9 mouse cellular contexts compared by ENCODE assay signal in genomic region chr17:35697759-35698500, GRCm38 (mm10). TPM values are rescaled to one million over a fixed set of nuclear protein-coding genes. Genes with fewer than 3 reads are reported as not detected.
DNase-seq lines count a peak whose midpoint lies in the region; ATAC-seq and TF ChIP-seq lines count a peak whose summit lies in the region.
"Had no signal": no experiment of that assay in that cellular context is flagged by ENCODE, and none has a peak within 500 bp of the region (broad histone marks: within the 10 kb centered on the region; RNA-seq: fewer than 3 reads in every experiment).

No protein-coding gene starts in this region.

- peak; percentile 33 for DNase-seq in kidney, adult 2 months
- DNase-seq in kidney, adult 9 months, result no peak
- DNase-seq in adrenal gland, postnatal 10 days, result peak; percentile 66
- DNase-seq in limb, embryonic 10.5 days (ENCODE audit: low spot score), result no peak
- peak; percentile 95 for DNase-seq in retina, postnatal 1 day

- peaks cover 22% of the 10 kb centered on the region for H3K4me1 ChIP-seq in kidney, adult 2 months (ENCODE audit: control insufficient read depth, insufficient read depth, low read length)
- peaks cover 7% of the 10 kb centered on the region for H3K4me1 ChIP-seq in embryonic fibroblast, embryonic 13.5 days (ENCODE audit: control insufficient read depth, insufficient read depth, low read length)
- peaks cover 54% of the 10 kb centered on the region for H3K4me1 ChIP-seq in hindbrain, embryonic 15.5 days (replicated peaks)
- H3K4me1 ChIP-seq in limb, embryonic 10.5 days, result peaks cover 50% of the 10 kb centered on the region

- H3K27me3 ChIP-seq in kidney, adult 2 months (replicated peaks; ENCODE audit: control insufficient read depth, insufficient read depth, low read length), result no peaks in the 10 kb centered on the region
- H3K27me3 ChIP-seq in hindbrain, embryonic 15.5 days, result no peaks in the 10 kb centered on the region
- peaks cover 63% of the 10 kb centered on the region for H3K27me3 ChIP-seq in limb, embryonic 10.5 days (ENCODE audit: low read depth, poor library complexity, severe bottlenecking)

- no peak overlapping the region for H3K4me3 ChIP-seq in kidney, adult 2 months (ENCODE audit: insufficient read depth, low read depth, low read length)
- H3K4me3 ChIP-seq in embryonic fibroblast, embryonic 13.5 days (ENCODE audit: insufficient read depth, low read length), result peak overlapping the region; percentile 28
- H3K4me3 ChIP-seq in hindbrain, embryonic 15.5 days, result peak overlapping the region; percentile 44
- peak overlapping the region; percentile 37 for H3K4me3 ChIP-seq in limb, embryonic 10.5 days
- H3K4me3 ChIP-seq: liver, embryonic 15.5 days had no signal

- H3K36me3 ChIP-seq in kidney, adult 2 months (ENCODE audit: control insufficient read depth, insufficient read depth, low read length), result no peaks in the 10 kb centered on the region; the same call in 1 of the 2 replicates
- peaks cover 16% of the 10 kb centered on the region for H3K36me3 ChIP-seq in hindbrain, embryonic 15.5 days
- peaks cover 11% of the 10 kb centered on the region for H3K36me3 ChIP-seq in limb, embryonic 10.5 days
- H3K36me3 ChIP-seq: liver, embryonic 15.5 days had no signal

- no peak for TF ChIP-seq POLR2A in kidney, adult 2 months (IDR thresholded peaks at IDR 0.05; ENCODE audit: low read depth, low read length)
- TF ChIP-seq POLR2A in embryonic fibroblast, embryonic 13.5 days (IDR thresholded peaks at IDR 0.05; ENCODE audit: low read depth, low read length), result peak; percentile 60

- peak overlapping the region; percentile 63 for H3K9ac ChIP-seq in hindbrain, embryonic 15.5 days
- H3K9ac ChIP-seq: liver, embryonic 15.5 days had no signal

- ATAC-seq in hindbrain, embryonic 15.5 days (ENCODE audit: low FRiP score, low read depth), result peak; percentile 63
- no peak for ATAC-seq in erythroid progenitor cell, adult 5-6 weeks (replicated peaks; ENCODE audit: low FRiP score, poor library complexity, severe bottlenecking)

- WGBS in kidney, adult 2 months, result 18% methylated on average over 16 of the region's 16 CpGs
- WGBS in hindbrain, embryonic 15.5 days, result 1% methylated on average over 16 of the region's 16 CpGs
- 6% methylated on average over 16 of the region's 16 CpGs for WGBS in limb, embryonic 10.5 days

- H3K4me2 ChIP-seq in hindbrain, embryonic 15.5 days, result peak overlapping the region; percentile 86
- H3K4me2 ChIP-seq: liver, embryonic 15.5 days had no signal

- H3K27ac ChIP-seq in kidney, adult 2 months (ENCODE audit: insufficient read depth, low read depth, low read length), result peak overlapping the region; percentile 57; the same call in 1 of the 2 replicates
- peak overlapping the region; percentile 89 for H3K27ac ChIP-seq in embryonic fibroblast, embryonic 13.5 days (ENCODE audit: insufficient read depth, low read length)
- peak overlapping the region; percentile 93 for H3K27ac ChIP-seq in hindbrain, embryonic 15.5 days (replicated peaks)
- H3K27ac ChIP-seq in limb, embryonic 10.5 days, result peak overlapping the region; percentile 72
- H3K27ac ChIP-seq: liver, embryonic 15.5 days had no signal

- H3K9me3 ChIP-seq in hindbrain, embryonic 15.5 days, result no peaks in the 10 kb centered on the region
- H3K9me3 ChIP-seq in limb, embryonic 10.5 days (replicated peaks), result no peaks in the 10 kb centered on the region
- H3K9me3 ChIP-seq: liver, embryonic 15.5 days had no signal

- no peak for TF ChIP-seq CTCF in kidney, adult 2 months (conservative IDR thresholded peaks at IDR 0.05; ENCODE audit: insufficient read depth, insufficient read length, low read depth, low read length)
- no peak for TF ChIP-seq CTCF in embryonic fibroblast, embryonic 13.5 days (IDR thresholded peaks at IDR 0.05; ENCODE audit: borderline replicate concordance, insufficient read depth, low read length)

RNA-seq across cellular contexts. Expression of gene Ddr1, which starts 6.5 kb away (rescaled TPM):
- polyA plus RNA-seq in kidney, adult 2 months (2012; rRNA removed), result 91.2 and 109 TPM in 2 replicates
- total RNA-seq in adrenal gland, postnatal 10 days (2021), result 10 to 100 TPM; 33.7 to 39.6 TPM
- polyA plus RNA-seq in embryonic fibroblast, embryonic 13.5 days (2011; ENCODE audit: insufficient read length, low read depth, missing spikeins), result 42.9 and 46.3 TPM in 2 replicates
- 106 and 110 TPM in 2 replicates for polyA plus RNA-seq in hindbrain, embryonic 15.5 days (2015; fragmentation: Nextera tagmentation; extraction: Ambion mirVana)
- polyA plus RNA-seq in limb, embryonic 10.5 days (2016; fragmentation: Nextera tagmentation; extraction: Ambion mirVana), result 18.3 and 21.9 TPM in 2 replicates
- total RNA-seq in erythroid progenitor cell, adult 5-6 weeks (2015; ENCODE audit: low replicate concordance), result not detected in 2 replicates
- 0.26 TPM in 1 of 2 replicates, not detected in the other for total RNA-seq in erythroid progenitor cell, adult 5-6 weeks (2017; ENCODE audit: low replicate concordance)

RNA-seq across cellular contexts. Expression of gene Gtf2h4, which starts 24.4 kb away (rescaled TPM):
- 28.7 and 29.1 TPM in 2 replicates for polyA plus RNA-seq in kidney, adult 2 months (2012; rRNA removed)
- total RNA-seq in adrenal gland, postnatal 10 days (2021), result 10 to 100 TPM; 27.6 to 32.2 TPM
- polyA plus RNA-seq in embryonic fibroblast, embryonic 13.5 days (2011; ENCODE audit: insufficient read length, low read depth, missing spikeins), result 28.7 and 40.5 TPM in 2 replicates
- 23.7 and 24.8 TPM in 2 replicates for polyA plus RNA-seq in hindbrain, embryonic 15.5 days (2015; fragmentation: Nextera tagmentation; extraction: Ambion mirVana)
- 67.0 and 72.4 TPM in 2 replicates for polyA plus RNA-seq in limb, embryonic 10.5 days (2016; fragmentation: Nextera tagmentation; extraction: Ambion mirVana)
- total RNA-seq in erythroid progenitor cell, adult 5-6 weeks (2015; ENCODE audit: low replicate concordance), result 1.1 and 2.5 TPM in 2 replicates
- total RNA-seq in erythroid progenitor cell, adult 5-6 weeks (2017; ENCODE audit: low replicate concordance), result 3.6 and 6.3 TPM in 2 replicates

RNA-seq across cellular contexts. Expression of gene Vars2, which starts 30.5 kb away (rescaled TPM):
- polyA plus RNA-seq in kidney, adult 2 months (2012; rRNA removed), result 21.5 and 31.3 TPM in 2 replicates
- 10 to 100 TPM; 49.2 to 66.4 TPM for total RNA-seq in adrenal gland, postnatal 10 days (2021)
- 12.3 and 14.3 TPM in 2 replicates for polyA plus RNA-seq in embryonic fibroblast, embryonic 13.5 days (2011; ENCODE audit: insufficient read length, low read depth, missing spikeins)
- polyA plus RNA-seq in hindbrain, embryonic 15.5 days (2015; fragmentation: Nextera tagmentation; extraction: Ambion mirVana), result 15.9 and 17.8 TPM in 2 replicates
- polyA plus RNA-seq in limb, embryonic 10.5 days (2016; fragmentation: Nextera tagmentation; extraction: Ambion mirVana), result 21.1 and 21.5 TPM in 2 replicates
- total RNA-seq in erythroid progenitor cell, adult 5-6 weeks (2015; ENCODE audit: low replicate concordance), result 2.5 TPM in 1 of 2 replicates, not detected in the other
- 0.23 and 0.77 TPM in 2 replicates for total RNA-seq in erythroid progenitor cell, adult 5-6 weeks (2017; ENCODE audit: low replicate concordance)

RNA-seq across cellular contexts. Expression of gene Mucl3, which starts 54.4 kb away (rescaled TPM):
- polyA plus RNA-seq in kidney, adult 2 months (2012; rRNA removed), result not detected in 2 replicates
- not detected for total RNA-seq in adrenal gland, postnatal 10 days (2021)
- 0.18 and 0.19 TPM in 2 replicates for polyA plus RNA-seq in embryonic fibroblast, embryonic 13.5 days (2011; ENCODE audit: insufficient read length, low read depth, missing spikeins)
- 0.17 TPM in 1 of 2 replicates, not detected in the other for polyA plus RNA-seq in hindbrain, embryonic 15.5 days (2015; fragmentation: Nextera tagmentation; extraction: Ambion mirVana)
- polyA plus RNA-seq in limb, embryonic 10.5 days (2016; fragmentation: Nextera tagmentation; extraction: Ambion mirVana), result 0.08 and 0.24 TPM in 2 replicates
- not detected in 2 replicates for total RNA-seq in erythroid progenitor cell, adult 5-6 weeks (2015; ENCODE audit: low replicate concordance)
- not detected in 2 replicates for total RNA-seq in erythroid progenitor cell, adult 5-6 weeks (2017; ENCODE audit: low replicate concordance)

Comparison
In these comparisons a context has a peak if more than half of its experiments do, and no peak if none do; other contexts are left out.
1. DNase-seq: peak in kidney, adult 2 months (single experiment), adrenal gland, postnatal 10 days (single experiment) and retina, postnatal 1 day (single experiment); none in kidney, adult 9 months (single experiment) and limb, embryonic 10.5 days (single experiment).
2. Peak in every context shown above with its lines, with median percentiles within 50 percentile points of each other: H3K27ac ChIP-seq.